Mouse (Mus musculus) heart, embryonic 11.5 days (tissue): ENCODE data around the gene Als2. TPM values are rescaled to one million over a fixed set of nuclear protein-coding genes. Genes with fewer than 3 reads are reported as not detected.
A peak's percentile ranks its signal among the peaks of the same experiment; 100 is the strongest.

Source experiments
- ATAC-seq: fragments of 200-750 bp; cut with Nextera tagmentation; replicated peaks from 2 replicates; pipeline ENCODE4 v1.8.0; 2017; ENCODE audit warnings: moderate library complexity; ENCODE audit not compliant: insufficient number of reproducible peaks, low FRiP score, low TSS enrichment
- H3K27ac ChIP-seq: fragments of 300-500 bp; sonication (generic); 2 replicates; pipeline ENCODE4 v1.5.1; 2014; ENCODE audit warnings: mild to moderate bottlenecking, low read depth, low read length
- H3K27me3 ChIP-seq: fragments of 300-500 bp; sonication (generic); 2 replicates; pipeline ENCODE4 v1.6.1; 2014; ENCODE audit warnings: mild to moderate bottlenecking, low read length, mixed read lengths; ENCODE audit not compliant: control insufficient read depth, insufficient read depth
- H3K36me3 ChIP-seq: fragments of 300-500 bp; sonication (generic); 2 replicates; pipeline ENCODE4 v1.6.1; 2014; ENCODE audit warnings: mild to moderate bottlenecking, low read length, moderate library complexity, mixed read lengths; ENCODE audit not compliant: control insufficient read depth, insufficient read depth
- H3K4me1 ChIP-seq: fragments of 300-500 bp; sonication (generic); 2 replicates; pipeline ENCODE4 v1.6.1; 2014; ENCODE audit warnings: low read length; ENCODE audit not compliant: control insufficient read depth, insufficient read depth
- H3K4me2 ChIP-seq: fragments of 300-500 bp; sonication (generic); 2 replicates; pipeline ENCODE4 v1.6.1; 2014; ENCODE audit warnings: mild to moderate bottlenecking, moderate library complexity
- H3K4me3 ChIP-seq: fragments of 300-500 bp; sonication (generic); 2 replicates; pipeline ENCODE4 v1.5.1; 2014; ENCODE audit warnings: low read depth, low read length
- H3K9ac ChIP-seq: fragments of 300-500 bp; sonication (generic); 2 replicates; pipeline ENCODE4 v1.6.1; 2014; ENCODE audit warnings: mild to moderate bottlenecking, low read depth, low read length, moderate library complexity
- H3K9me3 ChIP-seq: fragments of 300-500 bp; sonication (generic); replicated peaks from 2 replicates; pipeline ENCODE4 v1.6.1; 2016; ENCODE audit warnings: low read length; ENCODE audit not compliant: control insufficient read depth
- WGBS: fragments of 180-500 bp; shearing (Covaris S2); extraction: QIAGEN DNeasy Blood & Tissue Kit; methylation state at CpG from one replicate; pipeline ENCODE4 v1.1.7; 2014; ENCODE audit not compliant: insufficient replicate concordance; 5-methylcytosine and 5-hydroxymethylcytosine counted together
- polyA plus RNA-seq: library from polyadenylated mRNA; unstranded; fragments of >200 nt; fragmentation: Nextera tagmentation; extraction: Ambion mirVana; gene quantifications from 2 replicates; pipeline ENCODE4 v1.2.1, GENCODE M21; 2014

The Als2 gene
- polyA plus RNA-seq, 1 experiment from 2014 or later, result 10.1 TPM

DNA sequence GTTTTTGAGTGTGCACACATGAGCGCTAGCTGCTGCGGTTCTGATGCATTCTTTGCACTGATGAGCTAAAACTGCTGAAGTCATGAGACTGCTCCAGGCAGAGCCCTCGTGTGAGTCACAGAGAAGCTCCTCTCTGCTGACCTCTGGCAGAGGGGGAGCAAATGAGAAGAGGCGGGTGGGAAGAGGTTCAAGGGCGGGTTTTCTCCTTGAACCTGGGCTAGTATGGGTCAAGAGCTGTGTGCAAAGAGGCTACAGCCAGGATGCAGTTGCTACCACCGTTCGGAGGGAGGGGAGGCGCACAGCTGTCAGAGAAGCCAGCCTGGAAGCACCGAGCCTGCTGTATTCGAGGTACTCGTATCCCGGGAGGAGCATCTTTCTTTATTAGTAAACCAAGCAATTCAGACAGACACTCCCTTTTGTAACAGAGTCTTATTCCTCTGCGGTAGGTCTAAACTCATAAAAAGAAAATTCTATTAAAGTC lies 19.8 kb upstream of the Als2 start, which contains the start of gene Cdk15:
Gene Cdk15, plus strand, starts transcription at position 156 of the 481 bp plus-strand sequence.
- H3K27ac ChIP-seq, result no peak within 1 kb of the TSS
- H3K4me2 ChIP-seq, result peak within 1 kb of the TSS; percentile 39
- H3K4me1 ChIP-seq, result peaks cover 5% of the 10 kb centered on the region; the same call in 1 of the 2 replicates
- no peaks in the 10 kb centered on the region for H3K36me3 ChIP-seq
- ATAC-seq, result no peak
- 16% methylated on average over 13 of the region's 13 CpGs for WGBS
- no peaks in the 10 kb centered on the region for H3K9me3 ChIP-seq
- H3K4me3 ChIP-seq, result 0 out of 2 replicates have a peak within 1 kb of the TSS, but pooled peaks have one; percentile 5
- H3K27me3 ChIP-seq, result peaks cover 6% of the 10 kb centered on the region; the same call in 1 of the 2 replicates
- no peak within 1 kb of the TSS for H3K9ac ChIP-seq

DNA sequence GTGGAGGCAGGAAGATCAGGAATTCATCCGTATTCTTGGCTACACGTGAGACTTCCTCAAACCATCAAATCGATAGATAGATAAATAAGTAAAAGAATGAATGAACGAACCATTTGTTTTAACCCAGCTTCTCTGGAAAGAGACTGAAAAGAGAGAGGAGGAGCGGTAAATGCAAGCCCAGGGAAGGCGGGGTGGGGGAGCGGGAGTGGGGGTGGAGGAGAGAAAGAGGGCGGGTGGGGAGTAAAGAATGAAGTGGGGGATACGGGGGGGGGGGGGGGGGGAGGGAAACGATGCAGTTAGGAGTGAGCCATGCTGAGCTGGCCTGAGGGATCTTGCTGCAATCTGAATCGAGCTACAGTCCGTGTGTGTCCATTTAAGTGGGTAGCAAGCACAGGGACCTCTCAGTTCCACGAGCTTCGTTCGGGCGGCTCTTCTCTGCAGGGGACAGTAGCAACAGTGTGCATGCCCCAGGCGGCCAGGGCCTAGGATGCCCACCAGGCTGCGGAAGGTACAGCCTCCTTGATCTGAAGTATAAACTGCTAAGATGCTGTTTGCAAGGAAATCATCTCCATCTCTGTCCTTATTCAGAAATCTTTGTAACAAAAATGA lies 16.4 kb upstream of the Als2 start:
- Histone ChIP-seq H3K27me3 (peaks cover 6% of the 10 kb centered on the region; the same call in 1 of the 2 replicates), H3K9ac (peak overlapping the region; percentile 39; the same call in 1 of the 2 replicates), H3K27ac (no peak overlapping the region), H3K36me3 (no peaks in the 10 kb centered on the region), H3K9me3 (no peaks in the 10 kb centered on the region), H3K4me2 (peak overlapping the region; percentile 59), H3K4me1 (peaks cover 5% of the 10 kb centered on the region; the same call in 1 of the 2 replicates), H3K4me3 (peak overlapping the region; percentile 14)
- WGBS, result 7% methylated on average over 15 of the region's 18 CpGs
- ATAC-seq, result no peak

DNA sequence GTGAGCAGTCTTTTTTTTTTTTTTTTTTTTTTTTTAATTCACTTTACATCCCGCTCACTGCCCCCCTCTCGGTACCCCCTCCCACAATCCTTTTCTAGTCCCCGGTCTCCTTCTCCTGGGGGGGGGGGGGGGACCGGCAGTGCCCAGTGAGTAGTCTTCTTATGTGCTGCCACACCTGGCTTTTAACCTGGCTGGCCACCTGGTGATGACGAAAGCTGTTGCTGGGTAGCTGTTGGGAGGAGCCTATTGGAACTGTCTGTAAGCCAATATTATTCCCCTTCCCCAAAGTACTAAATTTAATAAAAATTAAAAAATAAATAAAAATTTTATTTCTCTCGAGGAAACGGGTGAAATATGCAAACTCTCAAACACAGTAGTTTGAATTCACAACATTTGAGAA lies 15.7 kb upstream of the Als2 start:
- no peak for ATAC-seq
- H3K27me3 ChIP-seq, result peaks cover 6% of the 10 kb centered on the region; the same call in 1 of the 2 replicates
- H3K4me2 ChIP-seq, result peak overlapping the region; percentile 59
- no peak overlapping the region; the same call in 1 of the 2 replicates for H3K4me3 ChIP-seq
- H3K9me3 ChIP-seq, result no peaks in the 10 kb centered on the region
- H3K9ac ChIP-seq, result no peak overlapping the region
- H3K36me3 ChIP-seq, result no peaks in the 10 kb centered on the region
- 17% methylated on average over 6 of the region's 7 CpGs for WGBS
- H3K4me1 ChIP-seq, result peaks cover 5% of the 10 kb centered on the region; the same call in 1 of the 2 replicates
- no peak overlapping the region for H3K27ac ChIP-seq

DNA sequence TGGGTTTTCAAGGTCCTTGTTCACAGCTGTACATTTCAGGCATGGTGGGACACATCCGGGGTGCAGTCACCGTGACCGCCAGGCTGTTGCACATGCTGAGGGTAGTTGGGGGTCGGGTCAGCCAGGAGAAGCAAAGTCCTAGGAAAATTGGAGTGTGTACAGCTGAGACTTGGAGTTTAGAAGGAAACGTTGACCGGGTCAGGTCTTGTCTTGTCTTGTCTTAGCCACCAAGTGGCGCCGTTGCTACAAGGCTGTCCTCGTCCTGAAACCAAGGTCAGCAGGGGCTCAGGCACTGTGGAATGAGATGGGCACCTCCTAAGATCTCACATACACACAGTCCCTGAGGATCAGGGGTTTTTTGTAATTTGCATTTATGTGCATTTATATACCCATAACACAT lies 10.6 kb upstream of the Als2 start:
- Histone ChIP-seq H3K4me2 (no peak overlapping the region), H3K4me1 (no peaks in the 10 kb centered on the region), H3K27ac (no peak overlapping the region), H3K9ac (no peak overlapping the region), H3K9me3 (no peaks in the 10 kb centered on the region), H3K36me3 (no peaks in the 10 kb centered on the region), H3K27me3 (no peaks in the 10 kb centered on the region), H3K4me3 (no peak overlapping the region)
- no peak for ATAC-seq
- 8% methylated on average over 9 of the region's 9 CpGs for WGBS

DNA sequence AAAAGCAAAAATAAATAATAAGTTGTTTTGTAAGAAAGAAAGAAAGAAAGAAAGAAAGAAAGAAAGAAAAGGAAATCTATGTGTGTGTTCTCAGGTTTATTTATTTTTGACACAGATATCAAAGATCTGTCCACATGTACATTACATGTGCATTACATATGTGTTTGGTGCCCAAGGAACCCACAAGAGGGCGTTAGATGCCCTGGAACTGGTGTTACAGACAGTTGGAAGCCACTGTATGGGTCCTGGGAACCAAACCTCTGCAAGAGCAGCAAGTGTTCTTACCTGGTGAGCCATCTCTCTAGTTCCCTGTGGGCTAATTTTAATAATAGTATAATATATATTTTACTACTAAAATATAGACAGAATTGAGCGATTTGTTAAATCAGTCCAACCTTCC lies 6.7 kb upstream of the Als2 start:
- H3K4me3 ChIP-seq, result no peak overlapping the region
- WGBS, result 57% methylated on average over 2 of the region's 2 CpGs
- no peak overlapping the region for H3K4me2 ChIP-seq
- H3K27me3 ChIP-seq, result no peaks in the 10 kb centered on the region
- ATAC-seq, result no peak
- H3K4me1 ChIP-seq, result no peaks in the 10 kb centered on the region
- H3K36me3 ChIP-seq, result no peaks in the 10 kb centered on the region
- H3K27ac ChIP-seq, result no peak overlapping the region
- H3K9ac ChIP-seq, result no peak overlapping the region
- H3K9me3 ChIP-seq, result no peaks in the 10 kb centered on the region

DNA sequence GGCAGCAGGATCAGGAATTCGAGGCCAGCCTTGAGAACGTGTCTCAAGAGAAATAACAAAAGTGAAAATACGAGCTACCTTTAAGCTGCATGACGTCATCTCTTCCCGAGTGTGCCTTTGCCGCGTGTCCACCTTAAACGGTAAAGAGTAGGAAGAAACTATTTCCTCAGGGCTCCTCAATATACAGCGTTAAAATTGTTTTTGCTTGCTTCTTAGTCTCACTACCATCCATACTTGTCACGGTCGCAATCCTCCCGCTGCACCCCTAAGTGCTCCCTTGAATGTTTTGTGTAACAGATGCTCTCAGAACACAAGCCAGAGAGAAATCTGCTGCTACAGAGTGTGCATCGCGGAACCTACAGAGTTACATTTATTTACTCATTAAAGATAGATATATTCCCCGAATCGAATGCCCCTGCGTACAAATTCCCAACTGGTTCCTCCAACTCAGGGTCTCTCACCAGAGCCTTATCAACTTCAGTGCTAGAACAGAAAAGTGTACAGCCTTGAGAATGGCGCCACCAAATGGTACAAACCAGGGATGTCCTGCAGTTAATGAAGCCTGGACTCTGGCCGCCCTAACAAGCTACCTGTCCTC lies 682 bp upstream of the Als2 start:
- peak overlapping the region; percentile 88 for H3K4me3 ChIP-seq
- no peaks in the 10 kb centered on the region for H3K36me3 ChIP-seq
- peak overlapping the region; percentile 87 for H3K9ac ChIP-seq
- no peaks in the 10 kb centered on the region for H3K4me1 ChIP-seq
- H3K9me3 ChIP-seq, result no peaks in the 10 kb centered on the region
- H3K27me3 ChIP-seq, result no peaks in the 10 kb centered on the region
- H3K4me2 ChIP-seq, result peak overlapping the region; percentile 88
- ATAC-seq, result peak; percentile 44; the same call in 1 of the 2 replicates
- WGBS, result under 1% methylated on average over 19 of the region's 19 CpGs
- peak overlapping the region; percentile 11; the same call in 1 of the 2 replicates for H3K27ac ChIP-seq

DNA sequence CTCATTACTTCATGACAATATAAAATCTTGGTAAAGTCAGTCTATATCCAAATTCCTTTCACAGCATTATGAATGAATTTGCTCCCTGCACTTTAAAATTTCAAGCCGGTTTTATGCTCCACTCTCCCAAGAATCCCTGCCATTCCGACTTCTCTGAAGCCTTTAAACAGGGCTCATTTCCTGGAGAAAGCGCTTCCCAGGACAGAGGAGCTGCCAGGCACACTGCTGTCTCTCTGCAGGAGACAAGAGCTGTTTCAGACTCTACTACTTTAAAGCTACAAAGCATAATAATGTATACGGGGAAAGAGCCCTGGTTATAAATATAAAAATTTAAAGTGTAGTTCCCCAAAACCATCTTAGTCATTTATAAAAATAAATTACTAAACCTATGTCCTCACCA lies 7.8 kb downstream of the Als2 start:
- Histone ChIP-seq H3K4me1 (no peaks in the 10 kb centered on the region), H3K9me3 (no peaks in the 10 kb centered on the region), H3K27ac (no peak overlapping the region), H3K36me3 (no peaks in the 10 kb centered on the region), H3K27me3 (no peaks in the 10 kb centered on the region), H3K4me3 (no peak overlapping the region), H3K4me2 (no peak overlapping the region), H3K9ac (no peak overlapping the region)
- ATAC-seq, result no peak
- 60% methylated on average over 4 of the region's 4 CpGs for WGBS

DNA sequence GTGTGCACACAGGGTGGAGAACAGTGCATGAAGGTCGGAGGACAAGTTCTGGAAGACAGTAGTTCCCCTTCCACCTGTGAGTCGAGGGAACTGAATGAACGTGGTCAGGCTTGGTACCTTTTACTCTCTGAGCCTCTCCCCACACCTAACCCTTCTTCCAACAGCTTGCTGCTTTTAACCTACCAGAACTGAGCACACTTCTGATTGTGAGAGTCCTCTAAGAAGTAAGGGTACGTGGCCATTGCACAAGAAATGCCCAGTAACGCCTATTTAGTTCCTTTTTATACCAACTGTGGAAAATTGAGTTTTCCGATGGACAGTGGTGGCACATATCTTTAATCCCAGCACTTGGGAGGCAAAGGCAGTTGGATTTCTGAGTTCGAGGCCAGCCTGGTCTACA lies 8.5 kb downstream of the Als2 start:
- 80% methylated on average over 7 of the region's 7 CpGs for WGBS

More for the DNA sequence above, 8.5 kb downstream of the Als2 start:
- H3K9me3 ChIP-seq, result no peaks in the 10 kb centered on the region
- no peak overlapping the region for H3K27ac ChIP-seq
- no peak overlapping the region for H3K4me3 ChIP-seq
- H3K4me1 ChIP-seq, result no peaks in the 10 kb centered on the region
- H3K27me3 ChIP-seq, result no peaks in the 10 kb centered on the region
- ATAC-seq, result no peak
- no peaks in the 10 kb centered on the region for H3K36me3 ChIP-seq
- no peak overlapping the region for H3K4me2 ChIP-seq
- no peak overlapping the region for H3K9ac ChIP-seq
